Mouse (Mus musculus): Measurements from ENCODE around the gene Lrrc47. TPM values are rescaled to one million over a fixed set of nuclear protein-coding genes. Genes with fewer than 3 reads are reported as not detected.

The Lrrc47 gene
- total RNA-seq, 2 experiments from 2014 or later, result 26.3 to 27.8 TPM

Other genes starting within 250 kb of the Lrrc47 start
- gene A430005L14Rik, start 54.5 kb upstream of the Lrrc47 start, total RNA-seq (2021), result 10 to 100 TPM; 16.4 to 19.5 TPM
- under 1 TPM; 0.74 to 0.98 TPM for gene Dffb, start 36.6 kb upstream of the Lrrc47 start, total RNA-seq (2021)
- gene Cep104, start 36.5 kb upstream of the Lrrc47 start, total RNA-seq (2021), result 10 to 100 TPM; 26.5 to 27.9 TPM
- gene Smim1, start 14.5 kb downstream of the Lrrc47 start, total RNA-seq (2021), result 1 to 10 TPM; 1.4 to 2.2 TPM
- gene Ccdc27, start 30.9 kb downstream of the Lrrc47 start, total RNA-seq (2021), result not detected
- not detected for gene Trp73, start 128.5 kb downstream of the Lrrc47 start, total RNA-seq (2021)
- gene Wrap73, start 130.6 kb downstream of the Lrrc47 start, total RNA-seq (2021), result 10 to 100 TPM; 12.0 to 12.9 TPM
- 100 to 1,000 TPM in 1 of 2 experiments, 10 to 100 TPM in 1; 93.9 to 108 TPM for gene Tprgl, start 148.9 kb downstream of the Lrrc47 start, total RNA-seq (2021)
- gene Megf6, start 159.0 kb downstream of the Lrrc47 start, total RNA-seq (2021), result under 1 TPM; 0.25 to 0.40 TPM

Measured in gastrocnemius, adult 18-20 months (tissue).